14 mouse cellular contexts compared by ENCODE assay signal in the genomic region with DNA sequence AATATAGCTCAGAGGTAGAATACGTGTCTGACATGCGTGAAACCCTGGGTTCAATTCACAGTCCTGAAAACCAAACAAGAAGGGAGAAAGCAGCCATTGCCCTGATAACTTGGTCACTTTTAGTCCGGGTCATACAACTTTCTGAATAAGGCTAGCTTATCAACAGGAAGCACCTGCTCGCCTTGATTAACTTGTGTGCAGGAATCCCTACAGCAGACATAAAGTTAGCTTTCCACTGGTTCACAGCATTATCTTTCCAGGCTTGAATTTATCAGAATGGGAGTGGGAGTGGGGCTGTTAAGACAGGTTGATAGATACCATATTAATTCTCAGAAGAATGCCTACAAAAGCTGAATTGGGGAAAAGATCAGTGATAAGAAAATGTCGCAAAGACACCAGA.
A peak's percentile ranks its signal among the peaks of the same experiment; 100 is the strongest.
DNase-seq lines count a peak whose midpoint lies in the region; ATAC-seq and TF ChIP-seq lines count a peak whose summit lies in the region.
"Had no signal": no experiment of that assay in that cellular context is flagged by ENCODE, and none has a peak within 500 bp of the region (broad histone marks: within the 10 kb centered on the region; RNA-seq: fewer than 3 reads in every experiment).

No protein-coding gene starts in this region.

- peak overlapping the region; percentile 60 for H3K27ac ChIP-seq in heart, adult 2 months
- H3K27ac ChIP-seq: forebrain, embryonic 15.5 days; hindbrain, embryonic 13.5 days; midbrain, embryonic 13.5 days; neural tube, embryonic 12.5 days had no signal

- TF ChIP-seq POLR2A in heart, adult 2 months (IDR thresholded peaks at IDR 0.05; ENCODE audit: insufficient read depth, low read depth, low read length), result peak; percentile 65; the same call in 1 of the 2 replicates

- H3K79me2 ChIP-seq in heart, adult 2 months (replicated peaks; ENCODE audit: control insufficient read depth, insufficient read depth, low read length), result no peaks in the 10 kb centered on the region

- no peaks in the 10 kb centered on the region; the same call in 1 of the 2 replicates for H3K4me1 ChIP-seq in heart, adult 2 months (ENCODE audit: control insufficient read depth, insufficient read depth, low read length)
- H3K4me1 ChIP-seq: forebrain, embryonic 15.5 days; hindbrain, embryonic 13.5 days; midbrain, embryonic 13.5 days; neural tube, embryonic 12.5 days had no signal

- no peak overlapping the region for H3K9ac ChIP-seq in heart, adult 2 months (ENCODE audit: low read depth, low read length)
- H3K9ac ChIP-seq: forebrain, embryonic 15.5 days; hindbrain, embryonic 13.5 days; midbrain, embryonic 13.5 days; neural tube, embryonic 12.5 days had no signal

- intact Hi-C loops in heart, adult 2 months (cut with DNase I), result no loop called here
- intact Hi-C loops in heart, postnatal 25 days (cut with DNase I), result no loop called here

- no peaks in the 10 kb centered on the region for H3K36me3 ChIP-seq in heart, adult 2 months (ENCODE audit: control insufficient read depth, insufficient read depth, low read length)
- H3K36me3 ChIP-seq: forebrain, embryonic 15.5 days; hindbrain, embryonic 13.5 days; midbrain, embryonic 13.5 days; neural tube, embryonic 12.5 days had no signal

- no peak for TF ChIP-seq CTCF in heart, adult 2 months (IDR thresholded peaks at IDR 0.05)

- ATAC-seq in erythroblast, adult 5-6 weeks (replicated peaks; ENCODE audit: low FRiP score, poor library complexity, severe bottlenecking), result no peak
- ATAC-seq: forebrain, embryonic 15.5 days; midbrain, embryonic 13.5 days had no signal

- TF ChIP-seq EP300 in heart, adult 2 months (IDR thresholded peaks at IDR 0.05; ENCODE audit: insufficient read depth, low read depth, low read length), result no peak

- WGBS in heart, adult 2 months, result 33% methylated on average over 5 of the region's 5 CpGs

- no peaks in the 10 kb centered on the region for H3K27me3 ChIP-seq in heart, adult 2 months (ENCODE audit: control insufficient read depth, insufficient read depth, low read length)
- H3K27me3 ChIP-seq: forebrain, embryonic 15.5 days; hindbrain, embryonic 13.5 days; midbrain, embryonic 13.5 days; neural tube, embryonic 12.5 days had no signal

- no peak overlapping the region for H3K4me3 ChIP-seq in heart, adult 2 months
- H3K4me3 ChIP-seq: forebrain, embryonic 15.5 days; hindbrain, embryonic 13.5 days; midbrain, embryonic 13.5 days; neural tube, embryonic 12.5 days had no signal

- DNase-seq in c-Kit-positive CD71-negative TER-119-negative erythroid progenitor cells, embryonic 14.5 days (ENCODE audit: low read depth), result peak; percentile 44
- DNase-seq in heart, adult 2 months, result peak in 1 of 2 experiments; percentile 53
- DNase-seq in heart, postnatal 25 days (ENCODE audit: low spot score), result peak; percentile 8
- DNase-seq in lung, postnatal 14 days, result peak; percentile 35
- DNase-seq in MN1 (ENCODE audit: low spot score), result no peak
- no peak for DNase-seq in adrenal gland, adult 2 months
- DNase-seq: cerebellum, adult 11-12 months; kidney, adult 8-10 months; thymus, postnatal 25 days had no signal

Comparison
In these comparisons a context has a peak if more than half of its experiments do, and no peak if none do; other contexts are left out.
1. DNase-seq: peak in c-Kit-positive CD71-negative TER-119-negative erythroid progenitor cells, embryonic 14.5 days (single experiment), heart, postnatal 25 days (single experiment) and lung, postnatal 14 days (single experiment); none in MN1 (single experiment) and adrenal gland, adult 2 months (single experiment).